Mouse (Mus musculus) right cerebral cortex, postnatal 10 days (tissue): ENCODE results near the gene Cacnb2.

Experiments
- DNase-seq, 2 experiments: peaks; one replicate each; pipeline ENCODE4 v3.0.0; 2021; ENCODE audit warnings: low spot score in 2 of 2

Cacnb2 gene

DNA sequence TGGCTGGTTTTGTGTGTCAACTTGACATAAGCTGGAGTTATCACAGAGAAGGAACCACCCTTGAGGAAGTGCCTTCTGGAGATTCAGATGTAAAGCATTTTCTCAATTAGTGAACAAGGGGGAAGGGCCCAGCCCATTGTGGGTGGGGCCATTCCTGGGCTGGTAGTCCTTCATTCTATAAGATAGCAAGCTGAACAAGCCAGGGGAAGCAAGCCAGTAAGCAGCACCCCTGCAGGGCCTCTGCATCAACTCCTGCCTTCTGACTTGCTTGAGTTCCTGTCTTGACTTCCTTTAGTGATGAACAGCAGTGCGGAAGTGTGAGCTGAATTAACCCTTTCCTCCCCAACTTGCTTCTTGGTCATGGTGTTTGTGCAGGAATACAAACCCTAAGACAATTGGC is 260.1 kb downstream of the Cacnb2 start:
- DNase-seq = no peak

DNA sequence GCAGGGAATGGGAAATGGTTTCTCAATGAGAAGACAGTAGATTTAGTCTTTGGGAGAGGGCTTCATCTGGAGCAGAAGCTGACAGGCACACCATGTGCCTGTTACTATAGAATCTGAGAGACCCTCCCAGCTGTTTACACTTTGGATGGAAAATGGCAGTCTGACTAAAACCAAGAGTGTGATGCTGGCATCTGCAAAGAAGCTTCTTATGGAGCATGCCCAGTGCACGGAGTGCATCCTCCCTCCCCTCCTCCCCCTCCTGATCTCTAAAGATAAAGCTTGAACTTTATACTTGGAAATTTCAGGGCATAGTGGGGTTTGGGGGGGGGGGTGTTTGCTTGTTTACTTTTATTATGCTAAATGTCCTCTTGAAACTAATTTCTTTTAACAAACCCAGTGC is 270.2 kb downstream of the Cacnb2 start:
- peak in 1 of 2 experiments; percentile 26 for DNase-seq

DNA sequence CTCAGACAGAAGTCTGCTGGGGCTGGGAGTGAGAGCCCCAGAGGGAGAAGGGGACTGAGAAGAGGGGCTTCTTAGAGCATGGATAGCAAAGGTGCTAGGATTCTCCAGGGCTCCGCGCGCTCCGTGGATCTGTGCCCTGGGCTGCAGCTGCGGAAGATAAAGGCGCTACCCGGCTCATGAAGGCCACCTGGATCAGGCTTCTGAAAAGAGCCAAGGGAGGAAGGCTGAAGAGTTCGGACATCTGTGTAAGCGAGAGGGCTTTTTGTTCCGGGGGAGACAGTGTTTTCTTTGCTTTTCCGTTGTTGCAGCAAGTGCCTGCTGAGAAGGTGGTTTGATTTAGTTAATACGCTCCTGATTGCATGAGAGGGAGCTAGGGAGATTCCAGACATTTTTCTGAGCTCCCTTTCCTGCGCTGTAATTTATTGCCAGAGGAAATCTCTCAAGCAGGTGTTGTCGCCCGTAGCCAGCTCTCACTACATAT is 270.9 kb downstream of the Cacnb2 start:
- peak; percentile 33 to 43 for DNase-seq

DNA sequence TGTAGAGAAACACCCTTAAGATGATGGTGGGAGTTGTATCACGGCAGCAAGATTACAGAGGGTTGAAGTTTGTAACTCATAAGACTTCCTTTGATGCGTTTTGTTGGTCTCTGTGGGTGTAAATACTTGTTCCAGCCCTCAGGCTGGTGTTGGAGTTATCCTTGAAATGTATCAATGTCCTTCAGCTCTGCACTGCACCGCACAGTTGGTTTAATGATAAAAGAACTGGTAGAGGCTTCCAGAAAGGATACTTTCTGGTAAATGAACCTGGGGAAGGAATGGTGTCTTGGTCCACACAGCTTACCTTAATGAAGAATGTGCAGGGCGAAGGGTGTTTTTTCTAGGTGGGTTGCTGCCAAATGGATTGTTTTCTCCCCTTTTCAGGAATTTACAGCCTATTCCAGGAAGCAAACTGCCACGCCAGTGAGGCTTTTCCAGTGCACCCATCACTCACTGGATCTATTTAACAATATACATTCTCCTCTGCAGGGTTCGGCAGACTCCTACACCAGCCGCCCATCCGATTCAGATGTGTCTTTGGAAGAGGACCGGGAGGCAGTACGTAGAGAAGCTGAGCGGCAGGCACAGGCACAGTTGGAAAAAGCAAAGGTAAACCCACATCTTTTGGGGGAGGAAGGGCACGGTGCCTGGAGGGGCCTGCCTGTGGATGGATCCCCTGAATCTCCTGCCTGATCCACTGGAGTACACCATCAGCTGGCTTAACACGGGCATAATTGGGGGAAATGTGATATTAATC is 271.6 kb downstream of the Cacnb2 start:
- DNase-seq = peak; percentile 30 to 41

DNA sequence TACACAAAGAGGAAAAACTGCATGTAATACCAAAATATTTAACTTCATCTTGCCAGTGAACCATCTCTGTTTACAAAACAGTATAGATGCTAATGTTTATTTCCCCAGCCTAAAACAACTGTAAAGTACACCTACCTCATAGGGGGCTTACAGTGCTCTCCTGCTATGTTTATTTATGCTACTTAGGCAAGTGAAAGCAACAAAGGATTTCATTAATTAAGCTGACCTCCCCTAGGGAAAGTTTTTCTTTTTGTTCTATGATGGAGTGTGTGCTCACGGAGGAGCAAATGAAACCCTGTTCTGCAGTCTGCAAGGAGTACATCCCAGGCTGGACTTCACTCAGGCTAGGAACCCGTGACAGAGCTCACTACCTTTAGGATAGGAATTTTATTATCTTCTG is 272.2 kb downstream of the Cacnb2 start:
- DNase-seq = no peak

DNA sequence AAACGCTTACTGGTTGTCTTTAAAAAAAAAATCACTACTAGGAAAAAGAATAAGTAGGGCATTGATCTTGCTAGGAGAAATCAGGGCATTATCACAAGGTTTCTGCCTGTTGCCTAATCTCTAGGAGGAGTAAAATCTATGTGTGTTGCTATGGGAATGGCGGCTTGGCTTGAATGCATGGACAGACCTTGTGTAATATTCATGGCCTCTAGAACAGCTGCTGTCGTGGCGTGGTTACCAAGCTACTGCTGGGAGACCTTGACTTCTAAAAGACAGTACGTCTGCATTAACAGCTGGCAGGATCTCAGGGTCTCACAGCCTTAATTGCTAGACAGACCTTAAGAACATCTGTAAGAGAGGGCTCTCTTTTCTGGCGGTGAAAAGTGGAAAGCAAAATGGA is 272.7 kb downstream of the Cacnb2 start:
- peak in 1 of 2 experiments; percentile 36 for DNase-seq

DNA sequence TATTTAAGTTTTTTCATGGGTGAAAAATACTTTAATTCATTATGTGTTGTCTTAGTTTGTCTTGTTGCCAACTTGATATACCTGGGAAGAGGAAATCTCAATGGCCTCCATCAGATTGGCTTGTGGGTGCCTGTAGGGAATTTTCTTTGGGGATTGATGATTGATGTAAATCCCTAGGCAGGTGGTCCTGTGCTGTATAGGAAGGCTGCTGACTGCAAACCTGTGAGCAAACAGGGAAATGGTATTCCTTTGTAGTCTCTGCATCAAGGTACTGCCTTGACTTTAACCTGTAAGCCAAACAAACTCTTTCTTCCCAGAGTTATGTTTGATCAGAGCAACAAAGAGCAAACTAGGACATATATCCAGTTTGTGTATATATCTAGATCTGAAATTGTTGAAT is 276.1 kb downstream of the Cacnb2 start:
- DNase-seq = no peak

DNA sequence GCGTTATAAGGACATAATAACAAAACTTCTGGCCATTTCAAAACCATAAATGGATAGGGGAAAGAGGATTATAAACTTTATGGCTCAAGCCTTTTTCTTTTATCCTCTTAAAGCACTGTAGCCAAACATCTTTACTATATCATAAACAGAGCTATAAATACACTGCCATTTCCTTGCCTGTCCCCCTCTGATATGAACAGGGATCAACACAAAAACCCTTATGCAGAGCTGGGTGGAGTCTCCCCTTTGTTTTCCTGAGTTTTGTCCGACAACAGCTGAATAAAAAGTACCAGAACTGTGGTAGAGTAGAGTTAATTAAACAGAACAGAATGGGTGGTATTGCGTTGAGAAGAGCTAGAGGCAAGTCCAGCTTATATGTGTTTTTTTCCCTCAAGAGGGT is 280.6 kb downstream of the Cacnb2 start:
- no peak for DNase-seq

DNA sequence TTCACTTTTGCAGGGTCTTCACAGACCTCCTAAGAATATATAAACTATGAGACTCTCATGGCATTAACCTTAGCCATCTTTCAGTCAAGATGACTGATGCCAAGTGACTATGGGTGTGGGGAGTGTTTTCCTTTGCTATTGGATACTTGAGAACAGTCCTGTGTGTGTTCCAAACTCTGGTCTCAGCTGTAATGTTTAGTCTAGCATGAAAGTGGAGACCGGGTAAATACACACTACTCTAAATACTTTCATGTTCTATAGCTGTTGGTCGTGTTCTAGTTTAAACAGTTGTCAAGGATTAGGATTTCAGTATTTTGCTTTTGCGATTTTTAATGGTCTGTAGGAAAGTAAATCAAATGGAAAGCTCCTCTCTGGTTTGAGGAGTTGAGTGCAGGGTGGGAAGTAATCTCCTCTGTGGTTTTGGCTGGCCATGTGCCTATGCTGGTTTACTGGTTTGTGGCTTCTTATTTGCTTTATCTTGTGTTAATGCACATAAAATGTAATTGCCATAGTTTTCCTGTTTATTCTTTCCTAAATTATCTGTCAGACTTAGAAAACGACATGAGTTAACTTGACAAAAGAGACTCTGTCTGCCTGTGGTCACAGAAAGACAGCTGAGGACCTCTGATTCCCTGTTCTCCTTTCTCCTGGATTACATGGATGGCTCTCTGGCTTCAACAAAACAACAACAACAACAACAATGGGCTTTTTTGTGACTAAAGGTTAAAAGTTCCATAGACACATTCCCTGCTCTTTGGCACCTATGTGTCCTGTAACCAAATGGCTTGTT is 285.7 kb downstream of the Cacnb2 start:
- DNase-seq = no peak

DNA sequence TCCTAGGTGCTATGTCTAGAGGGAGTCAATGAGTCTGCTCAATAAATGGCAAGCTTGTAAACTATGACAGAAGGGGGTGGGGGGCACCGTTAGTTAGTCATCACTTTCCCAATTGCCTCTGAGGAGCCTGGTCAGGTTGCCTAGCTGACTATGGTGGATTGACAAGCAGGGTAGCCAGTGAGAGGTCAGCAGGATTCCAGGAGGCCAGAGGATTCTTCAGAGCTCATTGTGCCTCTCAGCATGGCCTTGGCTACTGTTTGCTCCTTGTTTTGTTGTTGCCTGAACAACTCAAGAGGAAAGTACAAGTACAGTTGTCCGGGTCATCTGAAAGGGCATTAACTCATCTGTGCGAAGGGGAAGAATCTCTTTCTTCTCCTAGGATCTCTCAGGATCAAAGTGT is 300.9 kb downstream of the Cacnb2 start:
- DNase-seq = no peak

DNA sequence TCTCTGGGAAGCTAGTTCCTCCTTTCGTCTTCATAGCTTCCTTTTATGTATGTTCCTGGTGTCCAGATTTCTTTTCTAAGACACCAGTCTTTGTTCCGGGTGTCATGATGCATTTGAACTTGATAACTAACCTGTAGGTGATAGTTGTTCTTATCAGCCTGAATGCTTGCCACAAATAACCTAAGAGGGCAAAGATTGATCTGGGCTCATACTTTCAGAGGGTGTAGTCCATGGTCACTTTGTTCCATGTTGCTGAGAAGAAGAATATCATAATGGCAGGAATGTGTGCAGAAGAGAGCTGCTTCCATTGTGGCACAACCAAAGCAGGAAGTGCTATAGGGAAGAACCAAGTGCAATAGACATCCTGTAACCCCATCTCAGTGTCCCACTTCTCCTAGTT is 302.0 kb downstream of the Cacnb2 start:
- no peak for DNase-seq

DNA sequence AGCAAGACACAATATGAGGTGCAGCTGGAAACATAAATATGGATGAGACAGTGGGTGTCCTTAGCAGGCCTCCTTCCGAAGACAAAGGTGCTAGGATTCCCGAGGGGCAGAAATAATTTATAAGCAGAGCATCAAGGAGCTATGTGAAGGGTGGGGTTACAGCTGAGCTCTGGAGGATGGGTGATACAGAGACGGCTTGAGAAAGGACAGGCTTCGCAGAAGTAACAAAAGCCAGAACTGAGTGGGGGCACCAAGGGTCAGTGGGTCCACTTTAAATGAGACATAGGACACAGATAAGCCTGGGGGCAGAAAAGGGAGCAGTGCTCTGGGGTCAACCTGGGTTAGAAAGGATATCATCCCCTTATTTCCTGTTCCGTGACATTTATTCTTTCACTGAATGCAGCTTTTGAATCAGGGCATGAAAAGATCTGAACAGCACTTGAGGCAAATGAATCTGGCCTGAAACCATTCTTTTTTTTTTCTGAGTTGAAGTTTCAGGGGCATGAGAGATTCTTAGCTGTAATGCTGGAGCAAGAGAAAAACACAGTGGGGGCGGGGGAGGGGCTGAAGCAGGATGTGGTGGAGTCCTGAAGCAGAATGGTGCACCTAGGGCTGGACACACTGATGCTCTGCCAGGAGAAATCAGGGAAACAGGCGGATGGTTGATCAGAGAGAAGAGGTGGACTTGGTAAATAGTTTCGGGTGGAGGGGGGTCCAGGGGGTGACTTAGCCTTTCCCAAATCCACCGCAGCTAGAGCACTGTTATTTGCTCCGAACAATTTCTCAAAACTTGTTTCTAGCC is 304.4 kb downstream of the Cacnb2 start:
- no peak for DNase-seq

DNA sequence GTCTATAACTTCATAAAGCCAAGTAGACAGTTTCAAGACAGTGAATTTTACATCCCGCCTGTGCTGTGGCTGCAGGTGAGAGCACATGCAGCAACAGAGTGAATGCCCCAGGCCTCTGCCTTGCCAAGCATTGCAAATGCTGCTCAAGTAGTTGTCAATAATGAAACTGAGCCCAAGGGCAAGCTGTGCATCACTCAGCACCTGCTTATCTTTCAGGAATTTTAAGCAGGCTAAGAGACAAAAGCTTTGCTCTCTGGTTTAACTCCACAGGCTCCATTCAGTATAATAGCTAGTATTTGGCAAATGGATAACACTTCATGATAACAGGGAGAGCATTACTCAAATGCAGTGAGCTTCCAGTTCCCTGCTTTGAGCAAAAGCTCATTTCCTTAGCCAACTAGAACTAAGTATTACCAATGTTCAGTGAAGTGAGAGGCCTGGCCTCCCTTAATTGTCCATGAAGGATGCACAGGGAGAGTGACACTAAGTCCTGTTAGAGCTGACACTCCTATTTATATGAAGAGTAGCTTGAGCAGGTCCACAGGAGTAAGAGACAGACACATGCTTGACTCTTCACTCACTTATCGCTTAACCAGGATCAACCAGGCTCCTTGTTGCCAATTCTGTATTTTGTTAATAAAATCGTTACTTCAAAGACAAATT is 314.8 kb downstream of the Cacnb2 start:
- no peak for DNase-seq

DNA sequence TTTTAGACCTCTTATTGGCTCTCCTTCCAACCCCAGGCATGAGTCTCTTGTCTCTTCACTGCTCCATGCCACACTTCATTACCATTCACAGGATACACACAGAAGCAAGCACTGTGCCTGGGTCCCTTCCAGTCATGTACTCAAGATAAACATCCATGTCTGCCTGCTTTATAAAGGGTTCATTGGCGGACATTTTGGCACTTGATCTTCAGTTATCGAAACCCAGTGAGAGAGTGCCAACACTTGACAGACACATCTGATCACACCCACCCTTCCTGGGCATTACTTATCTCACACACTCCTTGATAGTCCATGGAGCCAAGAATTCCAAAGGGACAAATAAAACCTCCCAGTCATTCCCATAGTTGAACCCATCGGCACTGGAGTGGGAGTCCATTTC is 327.0 kb downstream of the Cacnb2 start:
- no peak for DNase-seq

DNA sequence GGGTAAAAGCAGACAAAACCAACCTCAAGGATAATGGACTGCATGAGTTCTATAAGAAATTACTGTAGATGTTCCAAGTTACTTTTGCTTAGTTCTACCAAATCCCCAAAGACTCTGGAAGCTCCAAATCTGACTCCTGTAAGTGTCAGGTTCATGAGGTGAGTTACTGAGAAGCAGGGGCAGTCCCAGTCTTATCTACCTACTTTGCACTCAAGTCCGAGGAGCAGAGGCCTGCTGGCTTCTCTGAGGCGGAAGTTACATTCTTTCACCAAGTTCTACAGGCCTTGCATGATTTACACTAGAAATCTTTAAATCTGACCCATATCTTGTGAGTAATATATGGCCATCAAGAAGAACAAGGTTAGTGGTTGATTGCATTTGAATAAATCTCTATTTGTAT is 329.1 kb downstream of the Cacnb2 start:
- no peak for DNase-seq

DNA sequence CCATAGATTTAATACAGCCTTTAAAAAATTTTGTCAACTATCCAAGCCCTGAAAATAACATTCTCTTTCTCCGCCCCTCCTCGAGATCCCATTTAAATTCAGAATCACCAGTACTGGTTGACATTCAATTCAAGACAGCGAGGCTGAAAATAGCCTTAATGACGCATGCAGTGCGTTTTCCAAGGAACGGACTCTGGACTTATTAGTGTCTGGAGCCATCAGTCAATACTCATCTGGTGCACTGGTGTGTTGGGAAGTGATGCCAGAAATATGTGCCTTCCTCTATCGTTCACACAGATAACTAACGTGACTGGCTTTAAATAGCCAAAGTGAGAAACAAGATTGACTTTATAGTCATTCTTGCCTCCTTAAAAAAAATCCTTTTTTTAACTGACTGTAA is 333.6 kb downstream of the Cacnb2 start:
- DNase-seq = peak in 1 of 2 experiments; percentile 48

DNA sequence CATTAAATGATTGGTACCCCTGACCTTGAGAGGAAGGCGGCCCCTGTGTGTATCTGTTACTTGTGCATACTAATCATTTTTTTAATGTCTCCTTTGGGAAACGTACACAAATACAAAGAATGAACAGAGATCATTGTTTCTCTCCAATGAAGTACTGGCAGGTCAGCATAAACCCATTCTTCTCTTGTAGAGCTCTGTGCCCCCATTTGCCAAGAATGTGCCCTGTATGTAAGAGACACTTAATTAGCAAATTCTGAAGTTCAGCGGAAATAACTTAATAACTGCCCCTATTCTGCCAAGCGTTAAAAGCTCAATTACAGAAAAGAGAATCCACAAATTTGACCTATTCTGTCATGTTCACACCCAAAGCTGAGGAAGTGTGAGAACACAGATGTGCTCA is 339.4 kb downstream of the Cacnb2 start:
- DNase-seq = no peak

DNA sequence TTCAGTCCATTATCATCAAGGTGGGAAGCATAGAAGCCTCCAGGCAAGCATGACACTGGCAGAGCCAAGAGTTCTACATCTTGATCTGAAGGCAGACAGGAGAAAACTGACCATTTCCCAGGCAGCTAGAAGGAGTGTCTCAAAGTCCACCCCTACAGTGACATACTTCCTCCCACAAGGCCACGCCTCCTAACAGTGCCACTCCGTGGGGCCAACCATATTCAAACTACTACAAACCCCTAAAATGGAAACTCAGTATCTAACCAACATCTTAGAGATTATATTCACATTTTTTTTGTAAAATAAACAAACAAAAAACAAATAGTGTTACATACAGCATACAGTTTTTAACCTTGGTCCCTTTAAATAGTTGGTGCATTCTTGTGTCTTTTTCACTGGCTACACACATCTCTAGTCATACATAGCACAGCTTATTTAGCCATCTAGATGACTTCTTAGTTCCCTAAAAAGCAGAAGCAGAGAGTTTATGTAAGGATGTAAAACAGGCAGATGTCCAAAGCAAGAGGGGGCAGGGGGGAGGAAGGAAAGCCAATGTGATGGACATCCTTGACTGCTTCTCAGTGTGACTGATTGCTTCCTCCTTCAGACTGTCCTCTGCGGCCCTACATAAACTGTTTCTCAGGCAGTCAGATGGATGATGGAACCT is 340.9 kb downstream of the Cacnb2 start:
- no peak for DNase-seq

DNA sequence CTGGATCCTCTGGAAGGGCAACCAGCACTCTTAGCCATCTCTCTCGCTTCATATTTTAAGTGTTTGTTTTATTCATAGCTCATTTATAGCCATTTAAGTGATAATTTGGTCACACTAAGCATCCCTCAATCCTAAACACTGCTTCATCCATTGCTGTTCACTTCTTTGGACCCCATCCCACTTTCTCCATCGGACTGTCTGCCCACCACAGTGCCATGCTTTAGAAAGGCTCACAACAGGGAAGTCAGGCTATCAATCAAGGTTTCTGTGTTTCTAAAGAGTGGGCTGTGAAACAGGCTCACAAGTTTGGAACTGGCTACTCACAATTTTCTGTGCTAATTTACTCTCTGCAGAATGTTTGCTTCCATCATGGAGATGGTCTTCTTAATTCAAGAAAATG is 350.2 kb downstream of the Cacnb2 start:
- no peak for DNase-seq

DNA sequence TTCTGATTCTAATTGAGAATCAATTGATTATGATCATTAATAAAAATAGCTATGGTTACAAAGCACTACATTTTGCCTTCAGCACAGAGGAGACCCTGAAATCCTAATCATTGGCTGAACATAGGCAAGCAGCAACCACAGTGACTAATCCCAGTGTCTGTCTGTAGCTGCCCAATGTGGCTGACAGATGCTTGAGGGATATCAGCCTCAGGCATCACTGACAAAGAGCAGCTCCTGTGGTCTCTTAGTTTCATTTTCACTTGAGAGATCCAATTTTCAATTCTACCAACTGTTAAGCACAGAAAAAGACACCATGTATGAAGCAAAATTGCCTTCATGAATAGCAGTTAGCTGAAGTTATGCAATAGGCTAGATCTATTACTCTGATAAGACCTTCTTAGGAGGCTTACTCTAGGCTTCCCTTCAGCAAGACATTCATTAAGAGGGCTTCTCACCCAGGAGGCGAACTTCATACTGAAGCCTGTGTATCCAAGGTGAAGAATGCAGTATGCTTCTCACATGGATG is 358.1 kb downstream of the Cacnb2 start:
- DNase-seq = no peak

DNA sequence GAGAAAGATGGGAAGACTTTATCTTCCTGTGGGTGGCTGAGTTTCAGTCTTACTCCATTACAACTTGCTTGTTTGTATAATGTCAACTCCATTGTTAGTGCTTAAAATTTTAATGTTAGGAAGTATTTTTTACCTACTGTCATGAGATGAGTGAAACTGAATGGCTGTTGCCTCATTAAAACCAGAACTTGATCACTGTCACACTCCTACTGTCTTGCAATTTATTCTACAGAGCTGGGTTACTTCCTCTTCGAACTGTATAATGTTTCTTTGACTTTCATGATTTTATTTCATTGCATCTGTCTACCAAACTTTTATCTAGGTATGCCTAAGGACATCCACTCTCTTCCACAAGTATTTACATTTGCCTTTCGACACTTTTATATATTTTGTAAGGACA is 358.6 kb downstream of the Cacnb2 start:
- DNase-seq = no peak
